Mouse (Mus musculus): ENCODE results near the gene Tbc1d10b.

Tbc1d10b gene

GRCm38 (mm10) chr7:127162546-127162945 lies 45.7 kb downstream of the Tbc1d10b start:
- DNase-seq (ENCODE audit: low spot score in 2 of 2): no peak

DNA sequence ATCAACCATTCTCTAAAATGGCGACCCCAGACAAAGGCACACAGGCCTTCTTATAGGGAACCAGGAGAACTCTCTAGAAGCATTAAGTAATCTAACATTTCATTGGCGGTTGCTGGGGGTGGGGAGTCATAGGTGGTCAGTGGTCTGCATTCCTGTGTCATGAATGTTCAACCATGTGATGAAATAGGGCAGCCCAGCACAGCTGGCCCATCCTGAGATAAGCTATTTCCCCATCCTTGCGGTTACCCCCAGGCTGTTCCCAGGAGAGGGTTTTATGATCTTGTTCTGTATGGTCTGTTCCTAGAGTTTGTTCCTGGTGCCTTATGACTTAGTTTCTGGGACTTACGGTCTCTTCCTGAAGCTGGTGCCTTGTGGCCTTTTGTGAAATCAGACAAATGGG lies 50.7 kb downstream of the Tbc1d10b start:
- DNase-seq (ENCODE audit: low spot score in 2 of 2): no peak

DNA sequence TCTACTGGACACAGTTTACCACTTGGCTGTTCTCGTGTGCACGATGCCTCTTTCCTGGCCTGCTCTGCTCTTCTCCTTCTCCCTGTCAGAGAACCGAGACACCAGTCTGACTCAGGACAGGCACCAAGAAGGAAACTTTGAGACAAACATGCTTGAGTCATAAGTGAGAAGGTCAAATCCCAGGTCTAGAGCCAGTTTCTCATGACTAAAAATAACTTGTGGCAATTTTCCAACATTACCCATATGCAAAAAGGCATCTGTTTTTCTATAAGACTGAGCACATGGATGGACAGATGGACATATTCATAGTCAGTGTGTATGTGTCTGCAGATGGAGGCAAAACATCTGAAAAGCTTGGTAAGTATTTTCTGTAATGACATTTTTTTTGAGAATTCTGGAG lies 54.8 kb downstream of the Tbc1d10b start:
- DNase-seq (ENCODE audit: low spot score in 2 of 2): no peak

GRCm38 (mm10) chr7:127152464-127152863 lies 55.8 kb downstream of the Tbc1d10b start:
- DNase-seq (ENCODE audit: low spot score in 2 of 2): no peak

DNA sequence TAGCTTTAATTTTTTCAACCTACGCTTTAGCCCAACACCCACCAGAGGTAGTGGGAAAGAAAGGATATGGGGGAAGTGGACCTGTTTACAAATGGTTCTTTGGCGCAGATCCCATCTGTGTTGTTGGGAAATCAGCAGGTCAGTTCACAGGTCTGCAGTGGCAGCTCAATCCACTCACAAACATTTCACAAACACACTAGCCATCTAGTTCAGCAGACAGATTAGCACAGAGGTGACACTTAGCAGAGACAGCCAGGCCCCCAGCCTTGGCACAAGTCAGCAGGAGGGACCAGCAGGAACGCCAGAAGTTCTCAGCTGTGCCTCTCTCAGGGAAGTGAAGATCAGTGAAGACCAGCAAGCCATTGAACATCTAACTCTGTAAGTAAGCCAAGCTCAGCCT lies 60.4 kb downstream of the Tbc1d10b start:
- DNase-seq (ENCODE audit: low spot score in 2 of 2): no peak
